Comparison of ENCODE assay signal across 14 mouse cellular contexts in the genomic region with DNA sequence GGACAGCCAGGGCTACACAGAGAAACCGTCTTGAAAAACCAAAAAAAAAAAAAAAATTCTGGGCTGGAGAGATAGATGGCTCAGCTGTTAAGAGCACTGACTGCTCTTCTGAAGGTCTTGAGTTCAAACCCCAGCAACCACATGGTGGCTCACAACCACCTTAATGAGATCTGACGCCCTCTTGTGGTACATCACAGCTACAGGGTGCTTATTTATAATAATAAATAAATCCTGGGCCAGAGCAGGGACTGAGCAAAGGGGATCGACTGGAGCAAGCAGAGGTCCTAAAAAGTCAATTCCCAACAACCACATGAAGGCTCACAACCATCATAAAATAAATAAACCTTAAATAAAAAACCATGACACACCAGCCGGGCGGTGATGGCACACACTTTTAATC. TPM values are rescaled to one million over a fixed set of nuclear protein-coding genes. Genes with fewer than 3 reads are reported as not detected.
DNase-seq lines count a peak whose midpoint lies in the region; ATAC-seq and TF ChIP-seq lines count a peak whose summit lies in the region.
"Had no signal": no experiment of that assay in that cellular context is flagged by ENCODE, and none has a peak within 500 bp of the region (broad histone marks: within the 10 kb centered on the region; RNA-seq: fewer than 3 reads in every experiment).

No protein-coding gene starts in this region.

- H3K4me1 ChIP-seq in liver, adult 2 months (ENCODE audit: control insufficient read depth, insufficient read depth, low read length): no peaks in the 10 kb centered on the region
- H3K4me1 ChIP-seq in liver, embryonic 12.5 days: no peaks in the 10 kb centered on the region
- H3K4me1 ChIP-seq in MEL (ENCODE audit: control insufficient read depth in 1 of 2, insufficient read depth in 2 of 2, low read length in 2 of 2): no peaks in the 10 kb centered on the region
- no peaks in the 10 kb centered on the region for H3K4me1 ChIP-seq in forebrain, embryonic 13.5 days
- H3K4me1 ChIP-seq: intestine, embryonic 15.5 days; neural tube, embryonic 12.5 days had no signal

- H3K9me3 ChIP-seq in liver, embryonic 12.5 days (replicated peaks): no peaks in the 10 kb centered on the region
- no peaks in the 10 kb centered on the region for H3K9me3 ChIP-seq in MEL (replicated peaks; ENCODE audit: insufficient read depth, low read length)
- no peaks in the 10 kb centered on the region for H3K9me3 ChIP-seq in forebrain, embryonic 13.5 days (replicated peaks)
- H3K9me3 ChIP-seq: intestine, embryonic 15.5 days; neural tube, embryonic 12.5 days had no signal

- no peak for ATAC-seq in liver, embryonic 12.5 days
- no peak for ATAC-seq in forebrain, embryonic 13.5 days
- ATAC-seq: intestine, embryonic 15.5 days had no signal

- H3K79me2 ChIP-seq in liver, adult 2 months (ENCODE audit: control insufficient read depth, insufficient read depth, low read length): peaks cover 3% of the 10 kb centered on the region; the same call in 1 of the 2 replicates
- peaks cover 10% of the 10 kb centered on the region for H3K79me2 ChIP-seq in MEL (ENCODE audit: control insufficient read depth, insufficient read depth, low read length, poor library complexity)

- H3K4me2 ChIP-seq in liver, embryonic 12.5 days: no peak overlapping the region
- no peak overlapping the region for H3K4me2 ChIP-seq in forebrain, embryonic 13.5 days
- H3K4me2 ChIP-seq: intestine, embryonic 15.5 days; neural tube, embryonic 12.5 days had no signal

- H3K36me3 ChIP-seq in liver, adult 2 months (ENCODE audit: control insufficient read depth, insufficient read depth, low read length): peaks cover 74% of the 10 kb centered on the region
- H3K36me3 ChIP-seq in liver, embryonic 12.5 days: peaks cover 97% of the 10 kb centered on the region
- peaks cover 2 to 70% of the 10 kb centered on the region in 2 experiments; a peak in 3 of 4 replicates for H3K36me3 ChIP-seq in MEL (ENCODE audit: control insufficient read depth in 1 of 2, insufficient read depth in 2 of 2, low read length in 2 of 2)
- H3K36me3 ChIP-seq in forebrain, embryonic 13.5 days (ENCODE audit: poor library complexity, severe bottlenecking): peaks cover 88% of the 10 kb centered on the region

- no peak overlapping the region for H3K4me3 ChIP-seq in liver, adult 2 months (ENCODE audit: insufficient read depth, low read depth, low read length)
- no peak overlapping the region for H3K4me3 ChIP-seq in liver, embryonic 12.5 days
- no peak overlapping the region for H3K4me3 ChIP-seq in MEL (ENCODE audit: control insufficient read depth in 1 of 2, insufficient read depth in 1 of 2, low read depth in 2 of 2, low read length in 2 of 2)
- no peak overlapping the region for H3K4me3 ChIP-seq in forebrain, embryonic 13.5 days
- H3K4me3 ChIP-seq: erythroblast, embryonic 14.5 days; intestine, embryonic 15.5 days; neural tube, embryonic 12.5 days had no signal

- no peak for TF ChIP-seq POLR2A in liver, adult 2 months (IDR thresholded peaks at IDR 0.05; ENCODE audit: extremely low read depth, insufficient read depth, low read length)
- TF ChIP-seq POLR2A in MEL (IDR thresholded peaks at IDR 0.05; ENCODE audit: control insufficient read depth in 1 of 2, insufficient read depth in 1 of 2, low read depth in 1 of 2, low read length in 2 of 2, poor library complexity in 1 of 2): no peak

- no peak for DNase-seq in liver, adult 2 months (ENCODE audit: extremely low read depth, low read depth, low spot score)
- peak; percentile 44 for DNase-seq in CD4-positive helper T cell, adult 2 months (ENCODE audit: low read depth, low spot score)
- peak; percentile 59 for DNase-seq in MEL (ENCODE audit: low read depth, low spot score)
- DNase-seq in lung, postnatal 36 days: peak; percentile 52
- no peak for DNase-seq in layer of hippocampus, postnatal 14 days (ENCODE audit: low spot score in 2 of 2)
- DNase-seq: cerebellum, adult 11-12 months; heart, adult 18-20 months; heart, postnatal 14 days; midbrain, embryonic 14.5 days had no signal

- no peak overlapping the region for H3K27ac ChIP-seq in liver, adult 2 months (replicated peaks; ENCODE audit: insufficient read depth, low read depth, low read length)
- no peak overlapping the region for H3K27ac ChIP-seq in liver, embryonic 12.5 days
- no peak overlapping the region for H3K27ac ChIP-seq in MEL (ENCODE audit: control insufficient read depth, low read depth, low read length)
- H3K27ac ChIP-seq in forebrain, embryonic 13.5 days: no peak overlapping the region
- H3K27ac ChIP-seq: intestine, embryonic 15.5 days; neural tube, embryonic 12.5 days had no signal

- no peaks in the 10 kb centered on the region for H3K27me3 ChIP-seq in liver, adult 2 months (ENCODE audit: control insufficient read depth, insufficient read depth, low read length)
- H3K27me3 ChIP-seq in liver, embryonic 12.5 days (replicated peaks): no peaks in the 10 kb centered on the region
- no peaks in the 10 kb centered on the region for H3K27me3 ChIP-seq in MEL (ENCODE audit: control insufficient read depth in 1 of 2, insufficient read depth in 2 of 2, low read length in 2 of 2)
- H3K27me3 ChIP-seq in forebrain, embryonic 13.5 days: no peaks in the 10 kb centered on the region
- H3K27me3 ChIP-seq: intestine, embryonic 15.5 days; neural tube, embryonic 12.5 days had no signal

- TF ChIP-seq CTCF in liver, adult 2 months (IDR thresholded peaks at IDR 0.05; ENCODE audit: low read depth, low read length): 0 out of 2 replicates have a peak, but pooled peaks have one; percentile 7
- TF ChIP-seq CTCF in MEL (IDR thresholded peaks at IDR 0.05 in 2 of 3, conservative IDR thresholded peaks at IDR 0.05 in 1 of 3; ENCODE audit: control insufficient read depth in 1 of 3, insufficient read depth in 1 of 3, low read depth in 2 of 3, low read length in 3 of 3, poor library complexity in 1 of 3, severe bottlenecking in 1 of 3): peak in 2 of 3 experiments; percentile 15 to 53; a peak in 4 of 6 replicates

- 85% methylated on average over 5 of the region's 5 CpGs for WGBS in liver, adult 2 months
- 76% methylated on average over 5 of the region's 5 CpGs for WGBS in liver, embryonic 12.5 days (ENCODE audit: insufficient replicate concordance)
- WGBS in forebrain, embryonic 13.5 days: 94% methylated on average over 5 of the region's 5 CpGs

- no peak for TF ChIP-seq EP300 in MEL (IDR thresholded peaks at IDR 0.05; ENCODE audit: low read depth in 1 of 2, low read length in 2 of 2)

- no peak; the same call in 1 of the 2 replicates for TF ChIP-seq RAD21 in MEL (IDR thresholded peaks at IDR 0.05; ENCODE audit: low read depth, low read length)

- H3K9ac ChIP-seq in liver, adult 2 months (ENCODE audit: low read depth, low read length): no peak overlapping the region
- no peak overlapping the region for H3K9ac ChIP-seq in liver, embryonic 12.5 days
- H3K9ac ChIP-seq in MEL (ENCODE audit: control insufficient read depth, low read depth, low read length, poor library complexity, severe bottlenecking): no peak overlapping the region
- H3K9ac ChIP-seq in forebrain, embryonic 13.5 days: no peak overlapping the region
- H3K9ac ChIP-seq: intestine, embryonic 15.5 days; neural tube, embryonic 12.5 days had no signal

TF ChIP-seq in MEL, 35 proteins besides CTCF, POLR2A, EP300 and RAD21 (continues in another document):
- TF ChIP-seq RCOR1 (IDR thresholded peaks at IDR 0.05; ENCODE audit: low read depth, low read length): no peak
- TF ChIP-seq E2F4 (IDR thresholded peaks at IDR 0.05; ENCODE audit: borderline replicate concordance, low read depth, low read length): no peak
- no peak for TF ChIP-seq SIN3A (IDR thresholded peaks at IDR 0.05; ENCODE audit: low read length)
- TF ChIP-seq TBP (IDR thresholded peaks at IDR 0.05; ENCODE audit: low read depth, low read length): no peak
- TF ChIP-seq ZC3H11A (IDR thresholded peaks at IDR 0.05; ENCODE audit: low read depth, low read length): no peak
- no peak for TF ChIP-seq USF2 (IDR thresholded peaks at IDR 0.05; ENCODE audit: borderline replicate concordance in 1 of 2, insufficient read depth in 1 of 2, low read depth in 1 of 2, low read length in 2 of 2)
- TF ChIP-seq JUND (IDR thresholded peaks at IDR 0.05; ENCODE audit: low read depth, low read length): no peak
- TF ChIP-seq BHLHE40 (IDR thresholded peaks at IDR 0.05; ENCODE audit: borderline replicate concordance, low read depth, low read length): no peak
- TF ChIP-seq ZNF384 (IDR thresholded peaks at IDR 0.05; ENCODE audit: low read depth, low read length): no peak
- no peak for TF ChIP-seq SMC3 (IDR thresholded peaks at IDR 0.05; ENCODE audit: low read depth, low read length)
- TF ChIP-seq MAFK (IDR thresholded peaks at IDR 0.05; ENCODE audit: borderline replicate concordance, low read depth, low read length): no peak
- no peak for TF ChIP-seq CHD2 (IDR thresholded peaks at IDR 0.05; ENCODE audit: low read length)
- no peak; the same call in 1 of the 2 replicates for TF ChIP-seq POLR2AphosphoS2 (IDR thresholded peaks at IDR 0.05; ENCODE audit: low read length)
- TF ChIP-seq ELF1 (IDR thresholded peaks at IDR 0.05; ENCODE audit: low read depth, low read length): no peak
- no peak for TF ChIP-seq HCFC1 (IDR thresholded peaks at IDR 0.05; ENCODE audit: low read depth, low read length)
- TF ChIP-seq MYC (IDR thresholded peaks at IDR 0.05; ENCODE audit: low read depth, low read length): no peak
- TF ChIP-seq MEF2A (IDR thresholded peaks at IDR 0.05; ENCODE audit: extremely low read depth, insufficient replicate concordance, low read depth, low read length, poor library complexity, severe bottlenecking): no peak

RNA-seq across cellular contexts. Expression of gene Morf4l1, which starts 15.6 kb away (rescaled TPM):
- total RNA-seq in liver, adult 2 months (2014; rRNA removed): 144 and 161 TPM in 2 replicates
- polyA plus RNA-seq in liver, adult 2 months (2012; rRNA removed): 56.1 and 67.4 TPM in 2 replicates
- polyA plus RNA-seq in liver, embryonic 12.5 days (2016; fragmentation: Nextera tagmentation; extraction: Ambion mirVana): 179 and 180 TPM in 2 replicates
- total RNA-seq in MEL (2012; rRNA removed): 107 and 128 TPM in 2 replicates
- 100 to 1,000 TPM; 190 to 292 TPM for polyA plus RNA-seq in MEL (2012; ENCODE audit: insufficient read depth in 1 of 2, insufficient read length in 2 of 2, low read depth in 1 of 2, low replicate concordance in 2 of 2, missing spikeins in 1 of 2)
- polyA plus RNA-seq in forebrain, embryonic 13.5 days (2015; fragmentation: Nextera tagmentation; extraction: Ambion mirVana): 475 and 483 TPM in 2 replicates
- total RNA-seq in layer of hippocampus, postnatal 14 days (2021): 100 to 1,000 TPM; 364 to 379 TPM

RNA-seq across cellular contexts. Expression of gene Ctsh, which starts 45.0 kb away (rescaled TPM):
- total RNA-seq in liver, adult 2 months (2014; rRNA removed): 551 and 607 TPM in 2 replicates
- polyA plus RNA-seq in liver, adult 2 months (2012; rRNA removed): 109 and 194 TPM in 2 replicates
- polyA plus RNA-seq in liver, embryonic 12.5 days (2016; fragmentation: Nextera tagmentation; extraction: Ambion mirVana): 23.3 and 28.1 TPM in 2 replicates
- not detected in 2 replicates for total RNA-seq in MEL (2012; rRNA removed)
- not detected for polyA plus RNA-seq in MEL (2012; ENCODE audit: insufficient read depth in 1 of 2, insufficient read length in 2 of 2, low read depth in 1 of 2, low replicate concordance in 2 of 2, missing spikeins in 1 of 2)
- polyA plus RNA-seq in forebrain, embryonic 13.5 days (2015; fragmentation: Nextera tagmentation; extraction: Ambion mirVana): 8.2 and 9.3 TPM in 2 replicates
- total RNA-seq in layer of hippocampus, postnatal 14 days (2021): 10 to 100 TPM; 19.0 to 25.6 TPM

Comparison
In these comparisons a context has a peak if more than half of its experiments do, and no peak if none do; other contexts are left out.
1. DNase-seq: peak in CD4-positive helper T cell, adult 2 months (single experiment), MEL (single experiment) and lung, postnatal 36 days (single experiment); none in liver, adult 2 months (single experiment) and layer of hippocampus, postnatal 14 days (0 of 2).